Comparison of ENCODE assay signal across 8 mouse cellular contexts in genomic region chr2:121456692-121457642, GRCm38 (mm10). TPM values are rescaled to one million over a fixed set of nuclear protein-coding genes. Genes with fewer than 3 reads are reported as not detected.
DNase-seq lines count a peak whose midpoint lies in the region; ATAC-seq lines count a peak whose summit lies in the region.

TSS of gene Serinc4 (minus strand) at chr2:121456781.

- WGBS in intestine, embryonic 15.5 days: 4% methylated on average over 41 of the region's 41 CpGs

- peak within 1 kb of the TSS; percentile 71 for H3K4me3 ChIP-seq in intestine, embryonic 15.5 days (replicated peaks)

- peaks cover 10% of the 10 kb centered on the region; the same call in 1 of the 2 replicates for H3K4me1 ChIP-seq in intestine, embryonic 15.5 days (replicated peaks)

- peak within 1 kb of the TSS; percentile 55 for H3K4me2 ChIP-seq in intestine, embryonic 15.5 days (replicated peaks)

- ATAC-seq in intestine, embryonic 15.5 days: peak; percentile 95

- H3K27me3 ChIP-seq in intestine, embryonic 15.5 days (replicated peaks): no peaks in the 10 kb centered on the region

- intact Hi-C loops in left cerebral cortex, postnatal 25 days (cut with DNase I): no loop called here

- H3K9me3 ChIP-seq in intestine, embryonic 15.5 days: no peaks in the 10 kb centered on the region

- peak within 1 kb of the TSS; percentile 64 for H3K9ac ChIP-seq in intestine, embryonic 15.5 days

- DNase-seq in adrenal gland, adult 8-10 months: peak; percentile 81
- DNase-seq in embryo, embryonic 11.5 days (ENCODE audit: low read depth, low spot score): peak; percentile 65
- peak; percentile 72 for DNase-seq in gastrocnemius, postnatal 25 days
- DNase-seq in left cerebral cortex, postnatal 25 days (ENCODE audit: low spot score in 2 of 2): peak; percentile 84 to 91
- peak; percentile 86 for DNase-seq in mesoderm, embryonic 11.5 days (ENCODE audit: low read depth, low spot score)
- peak; percentile 86 for DNase-seq in right cerebral cortex, postnatal 25 days
- peak; percentile 76 to 86 for DNase-seq in urinary bladder, postnatal 36 days (ENCODE audit: low spot score in 2 of 2)

- peaks cover 9% of the 10 kb centered on the region; the same call in 1 of the 2 replicates for H3K36me3 ChIP-seq in intestine, embryonic 15.5 days

- peak within 1 kb of the TSS; percentile 75 for H3K27ac ChIP-seq in intestine, embryonic 15.5 days

RNA-seq across cellular contexts. Expression of gene Serinc4, which starts in this region (rescaled TPM):
- total RNA-seq in adrenal gland, adult 8-10 months (2022): under 1 TPM; 0.20 to 0.75 (median 0.28) TPM
- total RNA-seq in gastrocnemius, postnatal 25 days (2021): not detected
- 0.23 and 0.30 TPM in 2 replicates for polyA plus RNA-seq in intestine, embryonic 15.5 days (2015; fragmentation: Nextera tagmentation; extraction: Ambion mirVana)
- under 1 TPM; 0.46 to 0.62 TPM for total RNA-seq in left cerebral cortex, postnatal 25 days (2021)

Comparison
In these comparisons a context has a peak if more than half of its experiments do, and no peak if none do; other contexts are left out.
1. Peak in every context shown above with its lines: DNase-seq, ATAC-seq, H3K4me3 ChIP-seq and H3K27ac ChIP-seq.
2. Peak in DNase-seq in adrenal gland, adult 8-10 months; RNA of the gene not detected or under 1 TPM.
3. Peak in DNase-seq in gastrocnemius, postnatal 25 days; RNA of the gene not detected or under 1 TPM.
4. Peak in ATAC-seq, H3K4me3 ChIP-seq, H3K27ac ChIP-seq, H3K9ac ChIP-seq and H3K4me2 ChIP-seq in intestine, embryonic 15.5 days; RNA of the gene not detected or under 1 TPM.
5. Peak in DNase-seq in left cerebral cortex, postnatal 25 days; RNA of the gene not detected or under 1 TPM.